In the genomic region with DNA sequence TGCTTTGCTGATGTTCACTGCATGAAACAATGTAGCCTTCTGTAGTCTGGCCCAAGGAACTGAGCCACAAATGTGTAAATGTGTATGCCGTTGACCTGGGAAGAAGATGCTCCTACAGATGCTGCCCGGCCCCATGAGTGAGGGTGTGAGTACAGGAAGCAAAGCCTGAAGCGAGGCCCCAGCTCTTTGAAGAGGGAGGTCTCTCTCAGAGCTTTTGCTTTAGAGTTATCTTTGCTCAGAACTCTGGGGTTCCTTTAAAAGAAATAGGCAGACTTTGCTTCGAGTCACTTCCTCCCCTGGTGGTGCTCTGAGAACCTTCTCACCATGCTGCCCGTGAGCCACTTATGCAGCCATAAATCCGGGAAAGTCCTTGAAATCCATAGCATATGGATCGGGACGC, we compare ENCODE assay signal across 24 mouse cellular contexts. TPM values are rescaled to one million over a fixed set of nuclear protein-coding genes. Genes with fewer than 3 reads are reported as not detected.
DNase-seq lines count a peak whose midpoint lies in the region; ATAC-seq and TF ChIP-seq lines count a peak whose summit lies in the region.
"Had no signal": no experiment of that assay in that cellular context is flagged by ENCODE, and none has a peak within 500 bp of the region (broad histone marks: within the 10 kb centered on the region; RNA-seq: fewer than 3 reads in every experiment).

No protein-coding gene starts in this region.

- H3K9ac ChIP-seq in forebrain, embryonic 14.5 days (ENCODE audit: low read length) = no peak overlapping the region
- no peak overlapping the region for H3K9ac ChIP-seq in liver, embryonic 11.5 days (ENCODE audit: low read depth, low read length)
- H3K9ac ChIP-seq: heart, embryonic 12.5 days; hindbrain, embryonic 12.5 days; intestine, embryonic 15.5 days; limb, embryonic 13.5 days; liver, embryonic 14.5 days; midbrain, embryonic 12.5 days; neural tube, embryonic 13.5 days had no signal

- H3K4me3 ChIP-seq in spleen, adult 2 months (ENCODE audit: extremely low read depth, insufficient read depth, insufficient read length) = no peak overlapping the region
- no peak overlapping the region for H3K4me3 ChIP-seq in cortical plate, adult 2 months (ENCODE audit: insufficient read depth, low read length)
- no peak overlapping the region for H3K4me3 ChIP-seq in forebrain, embryonic 14.5 days (ENCODE audit: low read depth, low read length)
- H3K4me3 ChIP-seq in liver, embryonic 11.5 days (ENCODE audit: low read depth, low read length) = no peak overlapping the region
- H3K4me3 ChIP-seq: embryonic facial prominence, embryonic 10.5 days; heart, embryonic 12.5 days; hindbrain, embryonic 12.5 days; intestine, embryonic 15.5 days; limb, embryonic 13.5 days; midbrain, embryonic 12.5 days; neural tube, embryonic 13.5 days had no signal

- TF ChIP-seq CTCF in spleen, adult 2 months (IDR thresholded peaks at IDR 0.05; ENCODE audit: extremely low read depth, insufficient read depth, insufficient read length, insufficient replicate concordance) = no peak
- no peak for TF ChIP-seq CTCF in cortical plate, adult 2 months (IDR thresholded peaks at IDR 0.05; ENCODE audit: extremely low read depth, insufficient read depth, low read length)

- WGBS in spleen, adult 2 months = 47% methylated on average over 8 of the region's 8 CpGs
- 91% methylated on average over 8 of the region's 8 CpGs for WGBS in forebrain, embryonic 14.5 days
- WGBS in liver, embryonic 11.5 days = 69% methylated on average over 8 of the region's 8 CpGs

- no peak for DNase-seq in spleen, adult 2 months (ENCODE audit: low read depth in 1 of 2, low spot score in 2 of 2)
- no peak for DNase-seq in spleen, postnatal 14 days (ENCODE audit: low spot score in 2 of 2)
- peak; percentile 68 for DNase-seq in thymus, postnatal 0 days (ENCODE audit: low spot score)
- DNase-seq in forebrain, embryonic 14.5 days (ENCODE audit: low spot score) = no peak
- no peak for DNase-seq in liver, embryonic 11.5 days (ENCODE audit: low spot score)
- no peak for DNase-seq in ovary, adult 18-20 months (ENCODE audit: low spot score)
- DNase-seq: adrenal gland, postnatal 14 days; cerebellum, adult 11 months; cerebellum, postnatal 14 days; heart, adult 11 months; heart, postnatal 14 days; kidney, adult 9 months; kidney, postnatal 4 days; right cerebral cortex, postnatal 4 days had no signal

- H3K9me3 ChIP-seq in forebrain, embryonic 14.5 days (replicated peaks; ENCODE audit: control insufficient read depth, low read length) = no peaks in the 10 kb centered on the region
- H3K9me3 ChIP-seq in liver, embryonic 11.5 days (ENCODE audit: control insufficient read depth, low read length) = no peaks in the 10 kb centered on the region
- H3K9me3 ChIP-seq: embryonic facial prominence, embryonic 10.5 days; hindbrain, embryonic 12.5 days; intestine, embryonic 15.5 days; limb, embryonic 13.5 days; midbrain, embryonic 12.5 days; neural tube, embryonic 13.5 days had no signal

- H3K4me2 ChIP-seq in forebrain, embryonic 14.5 days (ENCODE audit: low read length) = no peak overlapping the region
- H3K4me2 ChIP-seq in liver, embryonic 11.5 days = no peak overlapping the region
- H3K4me2 ChIP-seq: heart, embryonic 12.5 days; hindbrain, embryonic 12.5 days; intestine, embryonic 15.5 days; limb, embryonic 13.5 days; midbrain, embryonic 12.5 days; neural tube, embryonic 13.5 days had no signal

- peak overlapping the region; percentile 46; the same call in 1 of the 2 replicates for H3K27ac ChIP-seq in spleen, adult 2 months (ENCODE audit: insufficient read depth, low read length)
- H3K27ac ChIP-seq in cortical plate, adult 2 months (ENCODE audit: insufficient read depth, low read length) = peak overlapping the region; percentile 4; the same call in 1 of the 2 replicates
- no peak overlapping the region for H3K27ac ChIP-seq in forebrain, embryonic 14.5 days (ENCODE audit: low read depth, low read length)
- H3K27ac ChIP-seq in liver, embryonic 11.5 days (ENCODE audit: low read depth, low read length) = no peak overlapping the region
- H3K27ac ChIP-seq: embryonic facial prominence, embryonic 10.5 days; hindbrain, embryonic 12.5 days; intestine, embryonic 15.5 days; limb, embryonic 13.5 days; liver, embryonic 14.5 days; midbrain, embryonic 12.5 days; neural tube, embryonic 13.5 days had no signal

- no peak for ATAC-seq in forebrain, embryonic 14.5 days
- no peak for ATAC-seq in liver, embryonic 11.5 days (replicated peaks; ENCODE audit: low FRiP score)
- ATAC-seq: intestine, embryonic 15.5 days; Patski had no signal

- H3K27me3 ChIP-seq in spleen, adult 2 months (ENCODE audit: control insufficient read depth, insufficient read depth, low read length) = no peaks in the 10 kb centered on the region
- no peaks in the 10 kb centered on the region for H3K27me3 ChIP-seq in forebrain, embryonic 14.5 days (replicated peaks; ENCODE audit: control insufficient read depth, insufficient read depth, low read length)
- H3K27me3 ChIP-seq in liver, embryonic 11.5 days (replicated peaks; ENCODE audit: control insufficient read depth, insufficient read depth, low read length) = no peaks in the 10 kb centered on the region
- H3K27me3 ChIP-seq: heart, embryonic 12.5 days; hindbrain, embryonic 12.5 days; intestine, embryonic 15.5 days; limb, embryonic 13.5 days; neural tube, embryonic 13.5 days; Patski had no signal

- TF ChIP-seq POLR2A in spleen, adult 2 months (IDR thresholded peaks at IDR 0.05; ENCODE audit: low read depth, low read length) = no peak
- no peak for TF ChIP-seq POLR2A in cortical plate, adult 2 months (IDR thresholded peaks at IDR 0.05; ENCODE audit: extremely low read depth, insufficient read depth, low read length)

- H3K4me1 ChIP-seq in spleen, adult 2 months (ENCODE audit: control insufficient read depth, insufficient read depth, insufficient read length) = peaks cover 28% of the 10 kb centered on the region; the same call in 1 of the 2 replicates
- H3K4me1 ChIP-seq in cortical plate, adult 2 months (ENCODE audit: control insufficient read depth, insufficient read depth, low read length) = peaks cover 16% of the 10 kb centered on the region
- H3K4me1 ChIP-seq in forebrain, embryonic 14.5 days (ENCODE audit: control insufficient read depth, insufficient read depth, low read length) = peaks cover 14% of the 10 kb centered on the region
- H3K4me1 ChIP-seq in liver, embryonic 11.5 days (replicated peaks; ENCODE audit: control insufficient read depth, insufficient read depth, low read length) = peaks cover 29% of the 10 kb centered on the region

- no peaks in the 10 kb centered on the region for H3K36me3 ChIP-seq in spleen, adult 2 months (ENCODE audit: control insufficient read depth, insufficient read depth, low read length)
- no peaks in the 10 kb centered on the region for H3K36me3 ChIP-seq in forebrain, embryonic 14.5 days (ENCODE audit: control insufficient read depth, insufficient read depth, low read length)
- H3K36me3 ChIP-seq in liver, embryonic 11.5 days (ENCODE audit: control insufficient read depth, insufficient read depth, low read length) = no peaks in the 10 kb centered on the region
- H3K36me3 ChIP-seq: embryonic facial prominence, embryonic 10.5 days; heart, embryonic 12.5 days; hindbrain, embryonic 12.5 days; intestine, embryonic 15.5 days; limb, embryonic 13.5 days; midbrain, embryonic 12.5 days; neural tube, embryonic 13.5 days had no signal

RNA-seq across cellular contexts. Expression of a gene that starts 6.4 kb away (rescaled TPM):
- polyA plus RNA-seq in spleen, adult 2 months (2012; rRNA removed) = 27.7 and 34.5 TPM in 2 replicates
- 18.7 and 18.9 TPM in 2 replicates for polyA plus RNA-seq in cortical plate, adult 2 months (2012; rRNA removed)
- 8.2 and 8.8 TPM in 2 replicates for polyA plus RNA-seq in thymus, postnatal 0 days (2015; fragmentation: Nextera tagmentation; extraction: Ambion mirVana)
- 1.5 and 1.7 TPM in 2 replicates for polyA plus RNA-seq in forebrain, embryonic 14.5 days (2014; fragmentation: Nextera tagmentation; extraction: Ambion mirVana)
- 0.47 and 1.3 TPM in 2 replicates for polyA plus RNA-seq in liver, embryonic 11.5 days (2014; fragmentation: Nextera tagmentation; extraction: Ambion mirVana)

RNA-seq across cellular contexts. Expression of a gene that starts 35.8 kb away (rescaled TPM):
- 0.22 and 0.34 TPM in 2 replicates for polyA plus RNA-seq in spleen, adult 2 months (2012; rRNA removed)
- polyA plus RNA-seq in cortical plate, adult 2 months (2012; rRNA removed) = 21.8 and 25.5 TPM in 2 replicates
- polyA plus RNA-seq in thymus, postnatal 0 days (2015; fragmentation: Nextera tagmentation; extraction: Ambion mirVana) = 10.9 and 12.5 TPM in 2 replicates
- polyA plus RNA-seq in forebrain, embryonic 14.5 days (2014; fragmentation: Nextera tagmentation; extraction: Ambion mirVana) = 48.9 and 67.6 TPM in 2 replicates
- 8.9 and 10.9 TPM in 2 replicates for polyA plus RNA-seq in liver, embryonic 11.5 days (2014; fragmentation: Nextera tagmentation; extraction: Ambion mirVana)

RNA-seq across cellular contexts. Expression of a gene that starts 57.2 kb away (rescaled TPM):
- polyA plus RNA-seq in spleen, adult 2 months (2012; rRNA removed) = 58.3 and 59.2 TPM in 2 replicates
- polyA plus RNA-seq in cortical plate, adult 2 months (2012; rRNA removed) = 24.7 and 29.2 TPM in 2 replicates
- 22.5 and 26.7 TPM in 2 replicates for polyA plus RNA-seq in thymus, postnatal 0 days (2015; fragmentation: Nextera tagmentation; extraction: Ambion mirVana)
- polyA plus RNA-seq in forebrain, embryonic 14.5 days (2014; fragmentation: Nextera tagmentation; extraction: Ambion mirVana) = 6.6 and 8.6 TPM in 2 replicates
- 27.1 and 30.2 TPM in 2 replicates for polyA plus RNA-seq in liver, embryonic 11.5 days (2014; fragmentation: Nextera tagmentation; extraction: Ambion mirVana)

Comparison
In these comparisons a context has a peak if more than half of its experiments do, and no peak if none do; other contexts are left out.
1. H3K27ac ChIP-seq: peak in spleen, adult 2 months (single experiment) and cortical plate, adult 2 months (single experiment); none in forebrain, embryonic 14.5 days (single experiment) and liver, embryonic 11.5 days (single experiment).